Mouse (Mus musculus) adrenal gland, adult 18-20 months (tissue): ENCODE data around the gene a. TPM values are rescaled to one million over a fixed set of nuclear protein-coding genes. Genes with fewer than 3 reads are reported as not detected.
A peak's percentile ranks its signal among the peaks of the same experiment; 100 is the strongest.
"Not testable (repeated sequence)": the region's sequence is repeated elsewhere in the genome, so short reads cannot be mapped to it uniquely, and the experiment has no call there.

Experiments
- DNase-seq, 2 experiments: peaks; one replicate each; pipeline ENCODE4 v3.0.0; 2021 to 2022; ENCODE audit warnings: low spot score in 2 of 2
- total RNA-seq, 2 experiments: library from RNA; stranded (reverse); gene quantifications; 1 replicate in 1 of 2; 2 replicates in 1 of 2; pipeline ENCODE4 v1.2.3; 2021

a gene
- total RNA-seq, 2 experiments from 2014 or later, result not detected

DNA sequence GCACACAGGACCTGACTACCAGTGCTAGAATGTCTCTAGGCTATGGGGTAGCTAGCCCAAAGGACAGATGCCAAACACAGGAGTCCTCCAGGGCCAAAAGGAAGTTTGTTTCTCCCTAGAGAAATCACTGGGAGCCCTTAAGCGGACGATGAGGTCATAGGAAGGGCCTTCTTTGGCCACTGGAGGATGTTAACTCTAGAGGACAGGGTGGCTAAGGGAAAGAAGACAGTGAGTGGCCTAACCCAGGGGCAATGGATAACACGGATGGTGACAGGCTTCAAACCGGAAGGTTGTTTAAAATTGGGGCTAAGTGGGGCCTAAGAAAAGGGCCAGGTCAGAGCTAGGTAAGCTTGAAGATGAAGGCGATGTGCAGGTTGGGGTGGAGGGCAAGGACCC is 258.9 kb downstream of the a start:
- no peak for DNase-seq

DNA sequence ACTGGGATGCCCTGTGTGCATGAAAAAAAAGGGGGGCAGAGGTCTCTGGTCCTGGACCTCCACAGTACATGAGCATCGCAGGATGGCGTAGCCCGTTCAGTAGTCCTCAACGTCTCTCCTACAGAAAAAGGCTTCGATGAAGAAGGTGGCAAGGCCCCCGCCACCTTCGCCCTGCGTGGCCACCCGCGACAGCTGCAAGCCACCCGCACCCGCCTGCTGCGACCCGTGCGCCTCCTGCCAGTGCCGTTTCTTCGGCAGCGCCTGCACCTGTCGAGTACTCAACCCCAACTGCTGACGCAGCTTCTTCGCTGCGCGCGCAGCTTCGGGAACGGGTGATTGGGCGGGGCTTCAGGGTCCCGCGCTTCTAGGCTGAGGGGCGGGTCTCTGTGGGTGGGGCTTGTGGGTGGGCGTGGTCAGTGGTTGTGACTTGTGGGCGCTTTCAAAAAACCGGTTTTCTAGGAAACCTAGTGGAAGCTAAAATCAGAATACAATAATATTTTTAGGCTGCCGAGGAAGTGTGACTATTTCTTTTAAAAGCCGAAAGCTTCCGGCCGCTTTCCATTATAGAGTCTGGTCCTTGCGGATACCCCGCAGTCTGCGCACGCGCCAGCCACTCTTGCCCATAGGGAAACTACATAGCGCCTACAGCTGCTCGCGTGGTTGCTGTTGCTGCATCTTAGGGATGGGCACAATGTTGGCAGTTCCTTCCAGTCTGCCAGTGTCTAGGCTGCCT is 259.5 kb downstream of the a start:
- DNase-seq, result peak; percentile 94

DNA sequence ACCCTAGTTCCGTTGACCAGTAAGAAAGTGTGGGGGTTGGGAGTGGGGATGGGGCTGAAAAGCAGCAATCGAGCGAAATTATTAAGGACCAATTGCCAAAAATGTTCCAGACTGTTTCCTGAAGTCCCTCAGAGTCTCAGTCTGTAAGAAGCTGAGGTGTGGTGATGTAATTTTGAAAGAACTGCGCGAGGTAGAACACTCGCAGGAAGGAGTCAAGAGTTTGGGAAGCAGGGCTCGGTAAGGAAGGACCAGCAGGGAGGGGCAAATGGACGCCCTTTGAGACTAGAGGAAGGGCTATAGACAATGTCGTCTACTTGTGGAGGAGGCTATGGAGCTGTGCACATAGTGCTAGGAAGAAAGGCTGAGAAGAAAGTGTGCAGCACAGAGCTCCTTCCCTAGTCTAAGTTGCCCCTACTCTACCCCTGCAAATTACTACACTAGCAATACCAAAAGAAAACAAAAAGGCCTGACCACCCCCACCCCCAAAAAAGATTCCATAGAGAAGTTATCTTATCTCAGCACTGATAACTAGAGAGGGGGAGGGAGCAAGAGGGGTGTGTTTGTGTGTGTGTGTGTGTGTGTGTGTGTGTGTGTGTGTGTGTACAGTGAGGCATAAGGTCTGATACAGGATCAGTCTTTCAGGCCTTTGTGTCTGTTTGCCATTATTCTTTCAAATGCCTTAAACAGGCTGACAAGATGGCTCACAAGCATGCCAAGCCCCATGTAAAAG is 260.6 kb downstream of the a start:
- no peak for DNase-seq

DNA sequence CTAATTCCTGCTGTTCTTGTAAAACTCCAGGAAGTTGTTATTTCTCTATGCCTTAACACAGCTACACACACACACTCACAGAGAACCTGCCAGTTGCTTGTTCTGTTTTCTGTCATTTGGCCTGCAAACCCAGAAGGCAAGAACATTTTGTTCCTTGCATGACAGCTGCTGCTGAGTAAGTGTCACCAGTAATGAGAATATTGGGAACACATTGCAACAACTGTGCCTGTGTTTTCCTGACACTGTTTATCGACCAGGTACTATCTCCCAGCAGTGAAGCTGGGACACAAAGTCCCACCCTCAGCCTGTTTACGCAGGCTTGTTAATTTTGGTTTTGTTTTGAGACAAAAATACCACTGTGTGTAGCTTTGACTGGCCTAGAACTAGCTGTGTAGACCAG is 261.5 kb downstream of the a start:
- DNase-seq, result no peak

DNA sequence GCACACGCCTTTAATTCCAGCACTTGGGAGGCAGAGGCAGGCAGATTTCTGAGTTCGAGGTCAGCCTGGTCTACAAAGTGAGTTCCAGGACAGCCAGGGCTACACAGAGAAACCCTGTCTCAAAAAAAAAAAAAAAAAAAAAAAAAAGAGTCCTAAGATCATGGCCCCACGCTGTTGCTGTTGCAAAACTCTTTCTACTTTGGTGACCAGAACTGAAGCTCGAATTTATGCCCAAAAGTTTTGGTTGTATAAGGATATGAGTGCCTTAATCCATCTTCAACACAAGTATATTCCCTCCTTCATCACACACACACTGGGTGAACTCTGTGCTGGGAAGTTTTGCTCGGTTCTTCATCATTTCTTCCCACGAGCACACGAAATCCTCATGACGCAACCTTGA is 262.3 kb downstream of the a start:
- DNase-seq, result not testable (repeated sequence)

DNA sequence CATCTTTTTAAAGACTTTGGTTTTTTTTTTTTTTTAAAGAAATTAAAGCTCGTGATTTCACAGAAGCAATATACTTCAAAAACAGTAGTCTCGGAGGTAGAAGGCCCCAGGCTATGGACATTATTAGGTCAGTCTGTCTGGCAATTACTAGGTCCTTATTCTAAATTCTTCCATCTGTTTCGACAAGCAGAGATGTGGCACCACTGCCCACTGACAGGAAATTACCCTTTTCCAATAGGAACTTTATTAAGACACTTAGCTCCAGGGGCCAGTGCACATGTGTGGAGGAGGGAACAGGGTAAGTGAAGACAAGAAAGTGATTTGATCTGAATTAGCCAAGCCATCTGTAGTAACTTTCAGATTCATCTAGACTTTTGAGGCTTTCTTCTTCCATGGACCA is 263.5 kb downstream of the a start:
- DNase-seq, result no peak

DNA sequence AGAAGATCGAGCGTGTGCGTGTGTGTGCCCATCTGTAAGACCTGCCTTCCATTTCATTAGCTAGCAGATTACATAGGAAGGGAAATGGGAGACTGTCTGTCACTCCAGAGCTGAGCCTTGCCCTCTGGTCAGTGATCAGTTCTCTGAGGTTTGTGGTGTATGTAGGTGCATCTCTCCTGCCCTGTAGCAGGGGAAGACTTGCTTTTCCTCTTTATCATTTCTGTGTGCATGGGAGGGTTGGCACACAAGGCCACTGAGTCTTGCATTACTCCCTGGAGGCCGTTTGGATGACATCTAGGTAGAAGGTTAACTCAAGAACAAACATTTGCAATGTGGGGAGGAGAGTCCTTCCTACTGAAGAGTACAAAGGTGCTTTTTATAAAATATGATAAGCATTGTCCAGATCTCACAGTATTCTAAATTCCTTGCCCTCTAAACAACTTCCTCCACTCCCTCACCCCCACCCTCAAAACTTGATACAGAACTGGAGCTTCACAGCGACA is 264.9 kb downstream of the a start:
- DNase-seq, result no peak

DNA sequence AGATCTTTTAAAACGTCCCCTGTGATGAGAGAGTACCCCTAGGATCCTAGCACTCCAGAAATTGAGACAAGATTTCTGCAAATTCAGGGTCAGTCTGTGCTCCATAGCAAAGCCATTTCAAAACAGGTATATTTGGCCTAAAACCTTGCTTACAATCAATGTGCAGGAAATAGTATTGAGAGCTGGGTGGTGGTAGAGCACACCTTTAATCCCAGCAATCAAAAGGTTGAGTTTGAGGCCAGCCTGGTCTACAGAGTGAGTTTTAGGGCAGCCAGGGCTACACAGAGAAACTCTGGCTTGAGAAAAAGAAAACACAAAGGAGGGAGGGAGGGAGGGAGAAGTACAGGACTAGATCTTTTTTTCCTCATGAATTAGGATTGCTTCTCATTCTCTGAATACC is 266.2 kb downstream of the a start:
- no peak for DNase-seq

DNA sequence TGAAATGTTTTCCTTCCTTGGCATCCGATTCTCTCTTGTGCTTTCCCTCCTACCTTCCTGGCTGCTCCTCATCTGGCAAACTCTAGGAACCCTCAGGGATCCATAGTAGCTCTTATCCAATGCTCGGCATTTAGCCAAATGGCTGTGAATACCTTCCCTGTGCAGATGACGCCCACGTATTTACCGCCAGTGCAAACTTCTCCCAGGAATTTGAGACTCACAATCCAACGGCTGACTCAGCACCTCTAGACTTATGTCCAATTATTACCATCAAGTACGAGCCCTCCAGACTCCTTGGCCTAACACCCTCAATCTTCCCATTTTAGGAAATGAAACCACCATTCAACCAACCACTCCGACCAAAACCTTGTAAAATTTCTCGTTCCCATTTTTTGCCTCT is 279.8 kb downstream of the a start:
- DNase-seq, result no peak

DNA sequence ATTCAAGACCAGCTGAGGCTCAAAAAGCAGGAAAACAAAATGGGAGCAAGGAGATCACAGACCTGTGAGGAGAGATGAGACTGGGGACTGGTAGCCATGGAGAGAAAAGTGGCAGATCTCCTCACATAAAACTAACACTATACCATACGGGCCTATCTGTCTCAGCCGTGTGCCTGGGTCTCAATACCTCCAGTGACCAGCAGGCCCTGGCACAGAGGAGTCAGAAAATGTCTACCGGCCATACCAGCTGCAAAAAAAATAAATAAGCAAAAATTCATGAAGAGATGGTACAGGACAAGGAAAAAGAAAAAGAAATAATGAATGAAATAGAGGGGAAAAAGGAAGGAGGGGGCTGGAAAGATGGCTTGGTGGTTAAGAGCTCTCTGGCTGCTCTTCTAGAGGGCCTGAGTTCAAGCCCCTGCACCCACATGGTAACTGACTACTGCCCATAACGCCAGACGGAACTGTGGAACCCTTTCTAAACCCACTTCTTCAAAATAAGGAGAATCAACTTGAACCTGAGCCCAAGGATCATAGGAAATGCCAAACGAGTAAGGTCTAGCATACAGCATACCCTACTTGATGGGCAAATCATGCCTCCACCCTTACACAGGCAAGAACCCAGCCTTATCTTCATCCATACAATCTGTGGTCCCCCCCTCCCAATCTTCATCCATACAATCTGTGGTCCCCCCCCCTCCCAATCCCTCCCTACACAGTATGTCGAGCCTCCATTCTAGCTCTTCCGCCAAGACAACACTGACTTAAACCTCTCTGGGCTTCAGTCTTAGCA is 281.3 kb downstream of the a start:
- DNase-seq, result no peak

DNA sequence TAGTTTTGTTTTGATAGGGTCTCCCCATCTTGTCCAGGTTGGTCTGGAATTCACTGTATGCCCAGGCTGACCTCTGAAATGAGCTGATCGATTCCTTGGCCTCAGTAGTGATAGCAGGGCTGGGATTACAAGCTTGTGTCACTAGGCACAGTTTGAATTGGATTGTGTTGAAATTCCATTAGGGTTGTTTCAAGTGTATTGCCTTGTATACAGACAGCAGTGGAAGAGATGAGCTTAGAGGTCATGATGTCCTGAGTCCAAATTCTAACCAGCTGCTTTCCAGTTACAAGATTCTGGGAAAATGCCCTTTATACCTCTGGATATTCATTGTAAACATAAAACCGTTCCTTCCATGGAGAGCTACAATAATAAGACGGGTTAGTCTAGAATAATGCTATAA is 282.1 kb downstream of the a start:
- DNase-seq, result no peak

DNA sequence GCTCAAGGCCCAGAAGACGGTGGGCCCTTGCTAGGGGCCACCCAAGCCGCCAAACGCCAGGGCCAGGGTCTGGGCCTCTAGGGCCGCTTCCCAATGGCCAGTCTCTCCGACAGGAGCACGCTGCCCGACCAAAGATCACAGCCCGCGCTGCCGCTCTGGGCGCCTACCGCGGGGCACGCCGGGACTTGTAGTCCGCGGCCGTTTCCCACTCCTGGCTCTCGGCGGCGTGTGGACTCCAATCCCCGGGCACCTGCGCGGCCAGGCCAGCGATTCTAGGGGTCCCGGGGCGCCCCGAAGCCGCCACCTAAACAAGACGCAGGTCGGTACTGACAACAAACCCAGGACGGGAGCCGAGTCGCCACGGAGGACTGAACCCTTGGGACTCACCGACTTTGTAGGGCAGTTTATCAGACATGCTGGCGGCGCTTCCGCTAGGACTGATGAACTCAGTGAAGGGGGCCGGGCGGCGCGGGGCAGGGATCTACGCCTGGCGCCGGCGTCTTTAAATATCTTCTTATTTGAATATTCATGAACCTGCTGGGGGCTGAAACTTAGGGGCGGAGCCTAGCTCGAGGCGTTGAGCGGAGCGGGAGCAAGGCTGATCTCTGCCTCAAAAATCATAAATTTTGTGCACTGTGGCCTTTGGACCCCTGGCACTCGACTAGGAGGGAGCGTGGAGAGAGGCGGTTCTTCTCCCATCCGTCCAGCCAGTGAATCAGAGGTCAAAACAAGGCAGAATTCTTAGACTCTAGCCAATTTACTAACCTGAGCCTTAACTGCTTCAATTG is 283.0 kb downstream of the a start, which contains the start of gene Ahcy:
Gene Ahcy (minus strand): TSS at position 520 of the 788 bp plus-strand sequence.
- DNase-seq, result peak; percentile 86 to 94

DNA sequence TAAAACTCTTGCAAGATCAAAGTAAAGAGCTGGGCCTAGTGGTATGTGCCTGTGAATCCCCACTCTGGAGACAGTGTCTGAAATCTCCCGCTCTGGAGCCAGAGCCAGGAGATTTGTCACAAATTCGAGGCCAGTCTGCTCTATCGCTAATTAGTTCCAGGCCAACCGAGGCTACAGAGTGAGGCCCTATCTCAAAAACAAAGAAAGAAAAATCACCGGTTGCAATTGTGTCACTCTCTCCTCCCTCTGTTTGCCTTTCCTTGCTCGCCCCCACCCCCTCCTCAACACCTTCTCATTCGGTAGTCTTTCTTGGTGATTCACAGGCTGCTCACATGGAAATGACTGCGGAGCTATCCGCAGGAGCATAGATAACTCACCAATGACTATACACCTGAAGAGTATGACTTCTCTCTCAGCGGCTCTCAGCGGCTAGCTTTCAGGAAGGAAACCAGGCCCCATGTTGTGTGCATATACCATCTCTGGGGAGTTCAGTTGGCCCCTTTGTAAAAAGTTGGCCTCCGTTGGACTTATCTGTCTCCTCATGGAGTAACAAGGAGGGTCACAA is 283.6 kb downstream of the a start:
- no peak for DNase-seq

DNA sequence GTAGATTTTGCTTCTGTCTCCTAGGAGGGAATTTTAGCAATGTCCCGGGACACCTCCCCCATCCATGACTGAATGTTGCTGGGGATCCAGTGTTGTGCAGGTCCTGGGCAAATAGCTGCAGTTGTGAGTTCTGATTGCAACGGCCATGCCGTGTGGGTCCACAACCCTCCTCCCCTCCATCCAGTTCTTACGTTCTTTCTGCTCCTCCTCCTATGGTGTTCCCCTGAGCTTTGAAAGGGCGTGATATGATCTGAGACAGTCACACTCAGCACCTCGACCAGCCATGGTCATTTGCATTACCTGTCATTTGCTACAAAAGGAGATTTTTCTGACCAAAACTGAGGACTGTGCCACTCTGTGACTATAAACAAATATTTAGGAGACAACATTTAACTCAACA is 284.4 kb downstream of the a start:
- no peak for DNase-seq

DNA sequence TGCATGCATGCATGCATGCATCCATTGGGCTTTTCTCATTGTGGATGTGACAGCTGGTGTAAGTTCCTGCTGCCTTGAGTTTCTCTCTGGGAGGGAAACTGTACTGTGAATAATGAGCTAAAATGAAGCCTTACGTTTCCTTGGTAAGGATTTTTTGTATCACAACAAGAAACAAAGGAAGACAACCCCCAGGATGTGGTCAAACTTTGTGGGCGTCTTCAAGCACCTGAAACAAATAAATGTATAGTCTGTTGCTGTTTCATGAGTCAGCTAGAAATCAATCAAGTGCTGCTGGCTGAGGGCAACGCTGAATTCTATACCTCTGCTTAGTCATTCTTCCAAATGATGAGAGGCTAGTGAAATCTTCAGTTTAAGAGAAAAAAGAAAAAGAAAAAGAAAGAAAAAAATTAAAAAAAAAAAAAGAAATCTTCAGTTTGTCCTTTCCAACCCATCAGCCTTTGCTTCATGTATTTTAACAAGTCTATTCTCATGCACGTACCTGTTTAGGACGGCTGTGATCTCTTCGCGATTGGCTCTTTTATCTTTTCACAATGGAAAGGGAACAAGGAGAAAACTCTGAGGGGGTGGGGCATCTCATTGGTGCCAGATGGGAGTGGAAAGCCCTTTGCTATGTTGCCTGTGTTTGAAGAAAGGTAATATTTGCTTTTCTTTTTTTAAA is 288.4 kb downstream of the a start:
- DNase-seq, result no peak

DNA sequence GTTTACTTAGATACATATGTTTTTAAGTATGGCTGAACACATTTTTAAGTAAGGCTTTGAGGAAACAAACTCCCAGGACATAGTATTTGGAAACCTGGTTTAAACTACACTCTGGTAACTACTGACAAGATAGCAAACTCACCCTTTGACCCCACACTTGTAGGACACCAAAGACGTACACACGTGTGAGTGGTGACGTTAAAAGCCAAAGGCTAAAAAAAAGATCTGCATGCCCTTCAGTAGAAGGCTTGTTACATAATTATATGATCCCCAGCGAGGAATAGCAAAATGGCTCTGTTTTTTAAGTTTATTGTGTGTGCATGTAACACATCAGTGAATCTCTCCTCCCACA is 289.0 kb downstream of the a start:
- no peak for DNase-seq

DNA sequence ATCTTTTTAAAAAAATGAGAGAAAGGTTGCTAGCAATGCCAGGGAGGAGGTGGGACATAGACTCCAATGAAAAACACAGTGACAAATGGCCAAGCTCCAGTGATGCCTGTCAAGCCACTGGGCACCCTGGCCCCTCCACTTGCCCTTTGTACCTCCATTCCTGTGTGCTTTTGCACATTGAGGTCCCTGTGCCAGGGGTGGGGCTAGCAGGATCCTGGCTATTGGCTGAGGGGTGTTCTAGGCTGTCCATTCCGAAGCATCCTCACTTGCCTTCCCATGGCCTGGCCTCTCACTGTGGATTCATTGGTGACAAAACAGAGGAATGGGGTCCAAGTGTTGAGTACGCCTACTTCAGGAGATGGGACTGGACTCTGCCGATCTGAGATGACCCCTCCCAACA is 289.9 kb downstream of the a start:
- DNase-seq, result no peak

DNA sequence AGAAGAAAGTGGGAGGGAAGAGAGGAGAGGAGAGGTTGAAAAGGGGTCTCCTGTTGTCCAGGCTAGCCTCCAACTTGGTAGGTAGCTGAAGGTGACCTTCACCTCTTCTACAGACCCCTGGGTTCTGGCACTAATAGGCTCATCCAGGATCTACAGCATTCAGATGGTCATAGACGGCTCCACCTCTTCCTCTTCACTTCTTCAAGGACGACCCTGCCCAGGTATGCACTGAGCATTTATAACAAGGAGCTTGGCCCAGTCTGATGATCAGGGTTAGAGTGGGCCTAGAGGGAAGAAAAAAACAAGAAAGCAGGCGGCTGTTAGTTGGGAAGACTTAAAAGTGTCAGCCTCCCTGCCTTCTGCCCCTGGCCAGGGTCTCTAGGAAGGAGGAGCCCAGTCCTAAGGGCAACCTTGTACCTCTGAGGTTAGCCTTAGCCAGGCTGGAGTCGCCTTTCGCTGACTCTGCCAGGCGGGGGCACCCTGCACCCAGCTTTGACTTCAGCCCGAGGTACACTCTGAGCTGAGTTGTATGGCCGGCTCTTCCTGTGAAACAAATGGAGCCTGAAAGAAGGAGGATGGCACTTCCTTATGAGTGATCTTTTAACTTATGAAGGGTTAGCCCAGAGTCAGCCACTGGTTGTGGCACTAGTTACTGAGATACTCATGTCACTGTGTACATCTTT is 291.1 kb downstream of the a start:
- DNase-seq, result peak; percentile 64 to 73

DNA sequence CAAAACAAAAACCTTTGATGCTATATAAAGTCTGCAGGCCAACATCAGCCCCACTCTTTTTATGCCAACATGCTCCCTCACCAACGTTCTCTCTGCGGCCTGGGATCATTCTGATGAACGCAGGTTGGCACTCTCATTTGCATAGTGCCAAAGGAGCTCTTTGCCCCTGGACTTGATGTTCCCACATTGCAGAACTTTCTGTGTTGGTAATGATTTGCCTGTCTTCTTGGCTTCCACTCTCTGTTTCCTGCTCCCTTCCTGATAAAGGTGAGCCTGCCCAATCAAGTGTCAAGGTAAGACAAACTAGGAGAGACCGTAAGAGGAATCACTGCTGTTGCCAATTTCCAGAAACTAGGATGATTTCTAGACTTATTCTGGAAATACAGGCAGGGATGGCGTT is 293.3 kb downstream of the a start:
- no peak for DNase-seq

DNA sequence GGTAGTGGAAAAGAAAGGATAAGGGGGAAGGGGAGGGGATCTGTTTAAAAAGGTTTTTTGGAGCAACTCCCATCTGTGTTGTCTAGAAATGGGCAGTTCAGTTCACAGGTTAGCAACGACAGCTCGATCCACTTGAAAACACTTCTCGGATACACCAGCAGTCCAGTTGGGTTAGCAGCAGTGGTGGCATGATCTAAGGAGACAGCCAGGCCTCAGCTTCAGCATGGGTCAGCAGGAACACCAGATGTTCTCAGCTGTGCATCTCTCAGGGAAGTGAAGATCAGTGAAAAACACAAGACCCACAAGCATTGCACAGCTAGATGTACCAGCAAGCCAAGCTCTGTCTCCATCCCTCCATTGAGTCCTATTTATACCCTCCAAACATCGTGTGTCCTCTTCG is 295.1 kb downstream of the a start:
- no peak for DNase-seq
